Mouse (Mus musculus) lung, postnatal 14 days (tissue): ENCODE data around the gene Uncx.
A peak's percentile ranks its signal among the peaks of the same experiment; 100 is the strongest.

Experiments used
- DNase-seq: peaks from one replicate; pipeline ENCODE4 v3.0.0; 2021

The Uncx gene

DNA sequence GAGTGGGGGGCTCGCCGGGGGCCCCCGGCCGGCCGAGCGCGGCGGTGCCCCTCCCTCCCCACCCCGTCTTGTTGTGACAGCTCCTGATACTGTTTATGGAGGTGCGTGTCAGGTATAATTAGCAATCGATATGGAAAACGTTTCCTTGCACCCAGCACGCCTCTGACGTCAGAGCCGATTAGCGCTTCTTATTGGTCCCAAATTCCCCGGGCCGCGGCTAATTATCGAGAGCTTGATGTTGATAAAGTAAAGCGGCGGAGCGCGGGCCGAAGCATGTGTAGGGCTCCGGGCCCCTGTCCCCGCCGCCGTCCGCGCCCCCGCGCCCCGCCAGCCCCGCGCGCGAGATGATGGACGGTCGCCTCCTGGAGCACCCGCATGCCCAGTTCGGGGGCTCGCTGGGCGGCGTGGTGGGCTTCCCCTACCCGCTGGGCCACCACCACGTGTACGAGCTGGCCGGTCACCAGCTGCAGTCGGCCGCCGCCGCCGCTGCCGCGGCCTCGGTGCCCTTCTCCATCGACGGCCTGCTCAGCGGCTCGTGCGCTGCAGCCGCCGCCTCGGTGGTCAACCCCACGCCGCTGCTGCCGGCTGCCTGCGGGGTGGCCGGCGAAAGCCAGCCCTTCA lies 466 bp downstream of the Uncx start:
- DNase-seq, result no peak

DNA sequence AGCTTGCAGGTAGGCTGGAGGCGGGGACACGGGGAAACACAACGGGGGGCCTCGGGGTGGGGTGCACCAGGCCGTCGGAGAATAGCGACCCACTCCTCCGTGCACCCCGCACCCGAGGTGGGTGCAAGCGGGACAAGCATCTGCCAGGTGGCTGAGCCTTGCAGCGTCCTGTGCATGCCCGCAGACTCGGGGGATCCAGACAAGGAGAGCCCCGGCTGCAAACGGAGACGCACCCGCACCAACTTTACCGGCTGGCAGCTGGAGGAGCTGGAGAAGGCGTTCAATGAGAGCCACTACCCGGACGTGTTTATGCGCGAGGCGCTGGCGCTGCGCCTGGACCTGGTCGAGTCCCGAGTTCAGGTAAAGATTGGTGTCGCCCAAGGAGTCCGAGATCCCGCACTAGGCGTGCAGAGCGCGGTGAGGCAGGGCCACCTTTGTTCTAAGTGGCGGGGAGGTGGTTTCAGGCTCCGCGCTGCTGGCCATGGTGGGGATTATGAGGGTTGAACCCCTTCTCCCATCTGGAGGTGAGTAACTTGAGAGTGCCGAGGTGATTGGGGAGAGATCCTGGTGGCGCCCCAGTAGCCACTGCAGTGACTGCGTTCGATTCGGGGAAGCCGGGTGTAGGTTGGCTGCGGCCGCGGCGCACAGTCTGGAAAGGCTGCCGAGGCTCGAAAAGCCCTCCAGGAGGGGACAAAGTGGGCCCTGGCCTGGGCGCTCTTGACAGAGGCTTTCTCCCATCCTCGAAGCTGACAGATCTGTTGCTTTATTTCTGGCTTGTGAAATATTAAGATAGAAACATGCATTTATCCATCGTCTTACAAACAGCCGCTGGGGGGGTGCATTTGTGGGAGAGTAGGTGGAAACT lies 1.2 kb downstream of the Uncx start:
- no peak for DNase-seq

DNA sequence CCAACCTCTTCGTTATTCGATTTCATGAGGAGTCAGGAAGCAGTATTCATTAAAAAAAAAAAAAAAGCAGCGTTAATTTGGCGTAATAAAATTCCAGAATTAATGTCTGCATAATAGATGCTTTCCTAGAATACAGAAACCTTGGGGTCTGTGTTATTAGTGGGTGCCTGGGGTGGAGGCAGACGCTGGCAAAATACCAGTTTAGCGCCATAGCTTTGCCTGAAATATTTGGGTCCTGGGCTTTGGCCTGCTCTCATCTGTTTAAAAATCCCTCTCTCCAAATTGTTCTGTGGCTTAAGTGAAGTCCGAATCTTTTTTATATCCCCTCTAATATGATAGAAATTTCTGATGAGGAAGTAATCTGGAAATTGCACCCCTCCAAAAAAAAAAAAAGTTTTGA lies 1.9 kb downstream of the Uncx start:
- no peak for DNase-seq

DNA sequence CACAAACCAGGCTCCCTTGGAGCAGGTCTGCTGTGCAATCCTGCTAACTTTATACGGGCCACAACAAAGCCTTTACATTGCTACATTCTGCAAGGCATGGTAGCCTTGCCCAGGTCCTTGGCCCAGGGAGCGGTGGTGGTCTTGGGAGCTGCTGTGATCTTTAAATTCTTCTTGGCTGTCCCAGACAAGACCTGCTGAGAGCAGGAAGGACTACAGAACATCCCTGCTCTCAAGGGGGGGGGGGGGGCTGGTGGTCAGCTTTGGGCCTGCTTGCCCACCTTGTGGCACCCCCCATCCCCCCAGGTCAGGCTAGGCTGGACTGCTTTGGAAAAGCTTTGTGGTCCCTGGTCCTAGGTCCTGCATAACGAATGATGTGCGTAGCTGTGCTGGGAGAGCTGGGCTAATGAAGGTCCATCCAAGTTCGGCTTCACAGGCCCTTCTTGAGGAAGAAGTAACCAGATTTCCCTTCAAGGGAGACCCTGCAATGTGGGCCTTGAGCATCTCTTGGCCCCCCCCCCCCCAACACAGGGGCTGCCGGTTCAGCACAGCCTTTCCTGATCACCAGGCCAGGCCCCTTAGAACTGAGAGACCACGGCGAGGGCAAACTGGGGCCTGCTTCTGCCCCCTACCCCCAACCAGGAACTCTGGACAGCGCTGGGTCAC lies 2.5 kb downstream of the Uncx start:
- no peak for DNase-seq

DNA sequence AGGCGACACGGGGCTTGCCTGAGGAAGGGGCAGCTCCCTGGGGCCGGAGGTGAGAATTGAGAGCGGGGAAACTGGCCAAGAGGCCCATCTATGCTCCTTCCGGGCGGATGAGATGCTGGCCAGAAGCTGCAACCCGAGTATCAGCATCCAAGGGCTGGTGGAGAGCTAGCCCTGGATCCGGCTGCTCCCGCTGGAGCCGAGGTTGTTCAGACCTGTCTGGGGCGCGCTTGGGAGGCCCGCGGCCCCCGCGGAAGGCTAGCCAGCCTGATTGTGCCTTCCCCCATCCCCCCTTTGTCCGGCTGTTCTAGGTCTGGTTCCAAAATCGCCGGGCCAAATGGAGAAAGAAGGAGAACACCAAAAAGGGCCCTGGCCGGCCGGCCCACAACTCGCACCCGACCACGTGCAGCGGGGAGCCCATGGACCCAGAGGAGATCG lies 3.1 kb downstream of the Uncx start:
- no peak for DNase-seq

DNA sequence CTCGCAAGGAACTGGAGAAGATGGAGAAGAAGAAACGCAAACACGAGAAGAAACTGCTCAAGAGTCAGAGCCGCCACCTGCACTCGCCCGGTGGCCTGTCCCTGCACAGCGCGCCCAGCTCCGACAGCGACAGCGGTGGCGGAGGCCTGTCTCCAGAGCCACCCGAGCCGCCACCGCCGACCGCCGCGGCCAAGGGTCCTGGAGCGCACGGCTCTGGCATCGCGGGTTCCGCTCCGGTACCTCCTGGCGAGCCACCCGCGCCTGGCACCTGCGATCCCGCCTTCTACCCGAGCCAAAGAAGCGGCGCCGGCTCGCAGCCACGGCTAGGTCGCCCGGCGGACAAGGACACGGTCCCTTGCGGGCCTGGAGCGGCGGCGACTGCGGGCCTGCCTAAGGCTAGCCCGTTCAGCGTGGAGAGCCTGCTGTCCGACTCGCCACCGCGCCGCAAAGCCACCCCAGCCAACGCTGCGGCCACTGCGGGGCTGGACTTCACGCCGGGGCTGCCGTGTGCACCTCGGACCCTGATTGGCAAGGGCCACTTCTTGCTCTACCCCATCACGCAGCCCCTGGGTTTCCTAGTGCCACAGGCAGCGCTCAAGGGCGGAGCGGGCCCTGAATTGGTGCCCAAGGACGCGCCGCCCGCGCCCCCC lies 3.6 kb downstream of the Uncx start:
- DNase-seq, result no peak

DNA sequence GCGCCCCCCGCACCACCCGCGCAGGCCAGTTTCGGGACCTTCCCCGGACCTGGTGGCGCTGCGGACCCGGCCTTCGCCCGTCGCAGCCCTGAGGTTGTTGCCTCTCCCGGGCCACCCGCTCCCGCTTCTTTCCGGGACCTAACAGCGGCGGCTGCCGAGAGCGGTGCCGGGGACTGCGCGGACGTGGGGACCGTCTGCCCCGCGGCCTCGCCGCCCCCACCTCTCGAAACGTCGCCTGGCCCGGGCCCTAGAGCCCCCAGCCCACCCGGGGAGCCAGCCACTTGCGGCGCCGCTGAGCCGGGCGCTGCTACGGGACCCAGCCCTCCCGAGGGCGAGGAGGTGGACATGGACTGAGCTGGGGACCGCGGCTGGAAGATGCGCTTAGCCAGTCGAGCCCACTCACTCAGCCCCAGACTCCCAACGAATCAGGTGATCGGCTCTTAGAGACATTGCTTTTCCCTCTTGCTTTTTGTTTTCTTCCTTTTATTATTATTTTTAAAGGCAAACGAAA lies 4.2 kb downstream of the Uncx start:
- DNase-seq, result no peak

DNA sequence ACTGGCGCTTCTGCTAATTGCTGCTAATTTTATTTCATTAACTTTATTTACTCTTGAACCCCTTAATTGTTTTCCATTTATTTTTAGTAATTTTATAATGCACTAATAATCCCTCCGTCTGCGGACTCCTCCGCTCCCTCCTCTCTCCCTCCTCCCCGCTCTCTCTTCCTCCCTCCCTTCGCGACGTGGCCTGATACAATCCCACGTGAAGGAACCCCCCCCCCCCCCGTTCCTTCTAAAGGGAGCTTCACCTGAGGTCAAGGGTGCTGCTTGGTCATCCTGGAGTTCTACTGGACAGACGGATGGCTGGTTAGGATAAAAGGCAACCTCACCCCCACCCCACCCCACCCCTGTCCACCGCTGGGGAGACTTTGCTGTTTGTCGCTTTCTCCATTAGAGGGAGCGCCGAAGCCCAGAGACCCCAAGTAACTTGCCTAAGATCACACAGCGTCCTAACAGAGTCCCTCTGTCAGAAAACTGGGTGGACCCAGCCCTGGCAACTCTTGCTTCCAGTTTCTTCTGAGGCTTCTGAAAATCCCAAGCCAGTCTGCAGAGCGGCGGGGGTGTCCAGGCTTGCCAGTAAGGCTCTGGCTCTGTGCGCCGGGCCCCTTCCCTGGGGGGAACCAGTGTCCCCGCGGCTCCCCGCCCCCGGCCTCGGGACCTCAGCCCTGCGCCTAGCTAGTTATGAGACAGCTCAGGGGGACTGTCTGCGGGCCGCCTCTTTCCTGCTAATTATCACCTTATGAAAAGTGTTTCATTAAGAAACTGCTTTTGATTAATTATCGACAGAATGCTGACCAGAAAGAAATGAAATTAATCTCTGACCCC lies 10.4 kb downstream of the Uncx start:
- DNase-seq, result no peak

DNA sequence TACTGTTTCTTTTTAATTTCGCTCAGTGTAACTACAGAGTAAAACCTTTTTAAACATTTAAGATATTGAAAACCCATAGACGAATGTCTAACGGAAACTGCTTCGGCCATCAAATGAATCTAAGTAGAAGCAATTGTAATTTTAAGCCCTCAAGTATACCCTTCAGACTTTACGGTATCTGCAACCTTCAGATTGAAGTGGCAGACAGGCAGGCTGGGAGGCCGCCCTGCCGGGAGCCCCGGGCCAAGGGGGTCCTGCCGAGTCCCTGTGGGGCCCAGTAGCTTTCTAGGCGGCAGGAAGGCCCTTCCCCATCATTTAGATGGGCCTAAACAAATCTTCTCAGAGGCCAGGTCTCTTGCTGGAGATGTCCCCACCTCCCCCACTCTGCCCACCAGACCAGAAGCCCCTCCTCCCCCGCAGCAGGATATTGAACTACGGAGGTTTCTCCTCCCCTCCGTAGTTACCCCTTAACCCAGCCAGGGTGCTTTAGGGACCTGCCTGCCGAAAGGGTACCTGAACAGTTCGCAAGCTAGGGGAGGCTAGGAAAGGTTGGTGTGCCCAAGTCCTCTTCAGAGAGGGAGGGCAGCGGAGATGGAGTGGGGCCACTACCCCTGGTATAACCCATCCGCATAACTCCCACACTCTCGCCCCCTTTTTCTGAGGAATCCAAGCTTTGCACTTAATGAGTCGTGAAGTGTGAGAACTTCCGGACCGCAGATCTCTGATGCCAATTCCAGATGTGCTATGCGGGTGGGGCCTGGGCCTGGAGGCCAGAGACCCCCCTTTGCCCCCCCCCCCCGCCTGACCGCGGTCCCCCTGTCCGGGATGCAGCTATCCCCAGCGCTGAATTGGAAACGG lies 11.4 kb downstream of the Uncx start:
- DNase-seq, result no peak

DNA sequence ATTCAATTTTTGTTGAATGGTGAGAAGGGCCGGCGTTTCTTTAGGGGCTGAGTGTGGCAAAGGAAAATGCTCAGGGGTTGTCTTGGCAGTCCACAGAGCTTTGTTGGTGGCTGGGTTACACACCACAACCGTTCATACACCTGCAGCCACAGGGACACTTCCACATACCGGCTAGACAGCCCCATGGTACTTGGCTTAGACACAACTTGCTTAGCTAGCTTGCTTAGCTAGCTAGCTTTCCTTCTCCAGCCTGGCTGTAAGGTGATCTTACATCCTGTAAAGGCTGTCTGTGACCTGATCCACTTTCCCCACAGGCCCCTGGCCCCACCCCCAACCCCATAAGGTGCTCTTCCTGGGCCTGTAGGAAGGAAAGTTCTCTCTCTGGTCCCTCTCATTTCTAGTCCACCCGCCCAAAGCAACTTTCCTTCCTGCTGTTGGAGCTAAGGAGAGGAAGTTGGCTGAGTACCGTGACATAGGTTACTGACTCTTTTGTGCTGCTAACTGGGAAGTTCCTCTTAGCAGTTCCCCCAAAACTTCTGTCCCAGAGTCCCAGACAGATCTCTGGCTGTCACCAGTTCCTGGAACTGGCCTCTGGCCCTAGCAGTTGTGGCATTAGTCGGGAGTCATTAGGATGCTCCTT lies 12.3 kb downstream of the Uncx start:
- DNase-seq, result no peak

DNA sequence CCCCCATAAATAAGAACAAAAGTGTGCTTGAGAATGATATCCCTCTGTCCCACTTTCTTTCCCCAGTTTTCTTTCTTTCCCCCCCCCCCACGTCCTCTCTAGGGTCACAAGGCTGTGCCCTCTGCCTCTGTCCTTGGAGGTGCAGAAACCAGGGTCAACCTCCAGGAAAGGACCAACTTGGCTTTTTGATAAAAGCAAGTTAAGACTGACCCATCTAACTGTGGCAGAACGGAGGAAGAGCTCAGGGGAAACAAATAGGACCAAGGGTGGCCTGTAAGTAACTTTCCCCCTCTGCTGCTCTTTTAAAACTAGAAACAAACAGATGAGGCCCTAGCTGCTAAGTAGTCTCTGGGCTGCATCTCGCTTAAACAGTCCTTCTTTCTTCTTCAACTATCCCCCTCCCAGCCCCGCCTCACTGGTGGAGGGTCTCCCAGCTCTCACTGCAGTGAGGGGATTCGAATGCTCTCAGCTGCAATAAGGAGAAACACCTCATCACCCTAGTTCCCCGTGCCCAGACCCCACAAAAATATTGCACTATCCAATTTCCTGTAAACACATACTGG lies 12.9 kb downstream of the Uncx start:
- DNase-seq, result no peak

DNA sequence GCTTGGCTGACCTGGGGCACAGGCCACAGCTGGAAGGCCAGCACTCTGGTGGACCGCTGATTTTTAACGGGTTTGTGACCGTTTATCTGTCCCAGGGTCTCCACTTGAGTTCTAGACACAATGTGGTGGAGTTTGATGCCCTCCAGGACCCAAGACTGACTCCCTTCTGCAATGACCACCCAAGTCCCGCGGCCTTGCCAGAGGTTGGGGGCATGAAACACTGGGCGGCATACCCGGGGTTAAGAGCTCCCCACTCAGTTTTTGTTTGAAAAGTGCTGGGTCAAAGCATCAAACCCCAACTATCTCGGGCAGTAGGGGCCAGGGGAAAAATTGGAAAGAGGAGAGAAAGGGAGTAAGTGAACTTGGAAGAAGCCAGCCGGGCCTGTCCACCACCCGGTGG lies 13.8 kb downstream of the Uncx start:
- no peak for DNase-seq

DNA sequence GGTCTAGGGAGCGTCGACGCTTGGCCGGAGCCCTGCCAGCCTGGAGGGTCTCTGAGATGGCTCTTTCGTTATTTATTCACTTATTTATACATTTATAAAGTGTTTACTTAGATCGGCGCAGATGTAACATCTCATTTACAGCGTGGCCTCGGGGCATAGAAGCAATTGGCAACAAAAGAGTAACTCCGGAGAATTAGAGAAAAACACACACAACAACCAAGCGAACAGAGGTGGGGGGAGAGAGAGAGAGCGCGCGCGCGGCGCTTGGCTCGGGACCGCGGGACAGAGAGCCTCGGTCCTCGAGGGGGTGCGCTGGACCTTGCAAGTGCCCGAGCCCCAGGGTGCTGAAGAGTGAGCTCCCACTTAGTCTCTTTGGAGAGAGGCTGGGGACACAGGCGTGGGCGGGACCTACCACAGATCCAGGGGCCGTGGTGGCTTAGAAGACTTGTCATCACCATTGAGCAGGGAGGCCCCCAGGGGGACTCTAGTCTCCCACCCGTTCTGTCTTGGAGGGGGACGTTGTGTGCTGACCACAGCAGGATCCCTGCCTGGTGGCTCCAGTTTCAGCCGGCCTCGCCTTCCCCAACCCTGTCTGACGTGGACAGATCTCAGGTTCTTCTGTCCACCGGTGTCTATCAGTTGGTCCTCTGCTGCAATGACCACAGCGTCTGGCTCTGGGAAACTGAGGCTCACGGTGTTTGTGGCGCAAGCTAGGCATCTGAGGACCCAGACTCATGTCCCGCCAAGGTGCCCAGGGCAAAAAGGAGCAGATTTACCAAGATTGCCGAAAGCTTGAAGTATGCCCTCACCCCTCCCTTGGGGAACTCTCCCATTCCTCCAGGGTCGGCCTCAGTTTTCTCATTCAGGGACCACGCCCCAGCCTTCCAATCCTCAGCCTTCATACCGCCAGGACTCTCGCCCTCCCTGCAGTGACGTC lies 14.5 kb downstream of the Uncx start:
- no peak for DNase-seq

DNA sequence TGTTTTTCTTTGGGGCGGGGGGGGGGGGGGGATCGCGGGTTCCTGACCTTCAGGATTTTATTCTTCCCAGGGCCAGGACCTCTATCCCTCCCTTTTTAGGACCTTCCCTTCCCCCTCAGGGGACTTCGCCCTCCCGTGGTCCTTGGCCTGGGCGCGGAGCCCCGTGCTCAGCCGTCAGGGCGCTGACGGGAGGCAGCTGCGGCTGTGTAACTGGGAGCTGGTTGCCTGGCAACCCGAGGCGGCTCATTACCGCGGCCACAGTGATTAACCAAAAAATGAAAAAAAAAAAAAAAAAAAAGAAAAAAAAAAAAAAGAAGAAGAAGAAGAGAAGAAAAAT lies 15.1 kb downstream of the Uncx start:
- peak; percentile 42 for DNase-seq

DNA sequence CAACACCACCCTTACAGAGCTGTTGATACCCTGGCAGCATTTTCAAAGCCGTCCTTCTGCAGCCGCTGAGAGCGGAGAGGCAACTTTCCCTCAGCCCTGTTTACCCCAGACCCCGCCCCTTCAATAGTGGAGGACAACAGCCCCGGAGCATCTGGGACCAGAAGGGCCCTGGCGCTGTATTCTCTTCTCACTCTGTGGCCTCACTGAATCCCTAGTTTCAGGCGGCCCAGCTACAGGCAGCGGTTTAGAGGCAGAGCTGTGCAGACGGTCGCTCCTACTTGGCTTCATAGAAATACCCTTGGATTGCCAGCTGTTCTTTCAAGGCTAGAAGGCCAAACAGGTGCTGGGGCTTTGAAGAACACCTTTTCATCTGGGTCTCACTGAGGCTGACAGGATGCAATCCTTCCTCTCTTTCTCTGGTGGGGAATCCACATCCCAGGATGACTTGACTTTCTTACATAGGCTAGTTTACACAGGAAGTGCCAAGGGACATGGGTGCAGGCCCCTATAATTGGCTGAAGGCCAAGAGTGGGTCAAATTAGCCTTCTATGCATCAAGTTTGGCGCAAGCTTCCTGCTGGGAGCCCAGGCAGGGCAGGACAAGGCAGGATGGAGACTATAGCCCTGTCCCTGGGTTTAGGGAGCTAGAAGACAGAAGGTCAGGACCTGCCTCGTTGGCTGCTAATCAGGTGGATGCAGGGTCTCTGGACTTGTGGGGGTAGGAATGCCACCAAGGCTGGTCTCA lies 15.8 kb downstream of the Uncx start:
- no peak for DNase-seq

DNA sequence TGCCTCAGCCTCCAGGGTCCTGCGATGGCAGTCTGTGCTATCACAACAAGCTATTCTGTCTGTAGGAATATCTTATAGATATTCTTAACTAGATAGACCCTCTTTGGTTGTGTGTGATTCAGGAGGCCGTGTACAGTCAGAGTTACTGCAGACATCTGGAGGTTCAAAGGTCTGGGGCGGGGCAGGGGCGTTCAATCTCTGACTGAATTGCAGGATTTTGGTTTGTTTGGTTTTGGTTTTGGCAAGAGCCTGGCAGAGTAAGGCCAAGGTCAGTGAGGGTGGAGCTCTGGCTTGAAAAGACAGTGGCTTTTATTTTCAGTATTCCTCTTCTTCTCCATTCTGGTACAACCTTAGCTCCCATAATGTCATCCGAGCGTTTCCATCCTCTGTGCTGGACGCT lies 16.5 kb downstream of the Uncx start:
- no peak for DNase-seq

DNA sequence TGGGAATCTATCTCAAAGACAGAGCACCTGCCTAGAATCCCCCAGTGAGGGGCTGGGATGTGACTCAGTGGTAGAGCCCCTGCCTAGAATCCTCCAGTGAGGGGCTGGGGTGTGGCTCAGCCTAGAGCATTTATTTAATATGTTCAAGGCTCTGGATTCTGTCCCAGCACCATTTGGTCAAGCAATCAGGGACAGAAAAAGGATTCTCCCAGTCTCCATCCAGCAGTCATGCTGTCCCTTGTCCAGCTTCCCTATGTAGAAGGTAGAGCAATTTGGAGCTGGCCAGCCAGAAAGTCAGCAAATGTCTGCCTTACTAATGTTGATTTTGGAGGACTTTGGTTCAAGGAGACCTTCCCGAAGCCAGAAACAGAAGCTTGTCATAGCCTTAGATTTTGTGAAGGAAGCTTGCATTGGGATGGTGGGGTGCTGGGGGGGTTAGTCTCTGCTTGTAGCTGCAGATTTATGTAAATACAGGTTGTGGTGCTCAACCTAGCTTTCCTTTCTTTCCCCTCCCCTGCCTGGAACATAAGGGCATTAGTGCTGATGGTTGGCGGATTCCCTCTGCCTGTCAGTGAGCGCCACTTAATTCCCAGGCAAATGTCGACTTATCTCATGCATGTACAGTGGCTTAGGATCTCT lies 18.2 kb downstream of the Uncx start:
- DNase-seq, result no peak

DNA sequence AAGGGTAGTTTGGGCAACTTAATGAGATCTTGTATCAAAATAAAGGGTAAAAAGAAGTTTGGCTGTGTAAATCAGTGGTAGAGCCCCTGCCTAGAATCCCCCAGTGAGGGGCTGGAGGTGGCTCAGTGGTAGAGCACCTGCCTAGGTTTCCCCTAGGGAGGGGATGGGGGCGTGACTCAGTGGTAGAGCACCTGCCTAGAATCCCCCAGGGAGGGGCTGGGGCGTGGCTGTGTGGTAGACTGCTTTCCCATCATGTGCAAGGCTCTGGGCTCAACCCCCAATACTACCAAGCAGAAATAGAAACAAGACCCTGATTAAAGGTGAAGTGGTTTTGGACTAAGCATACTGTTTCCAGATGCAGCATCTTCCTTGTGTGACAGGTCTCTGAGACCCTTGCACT lies 21.4 kb downstream of the Uncx start:
- no peak for DNase-seq
